Mouse (Mus musculus) C2C12 (cell line): ENCODE data around the gene Hpcal1.

ENCODE experiments used
- CTCF ChIP-seq: IDR thresholded peaks from one replicate; pipeline ENCODE4 v1.5.1; 2011; ENCODE audit not compliant: control insufficient read depth, insufficient read depth, insufficient read length
- FOSL1 ChIP-seq: IDR thresholded peaks from one replicate; pipeline ENCODE4 v1.8.0; 2011; ENCODE audit warnings: mild to moderate bottlenecking, low read length; ENCODE audit not compliant: poor library complexity, insufficient read depth, severe bottlenecking
- MAX ChIP-seq: IDR thresholded peaks from one replicate; pipeline ENCODE4 v1.6.1; 2011; ENCODE audit warnings: mild to moderate bottlenecking, control low read depth
- USF1 ChIP-seq: IDR thresholded peaks from one replicate; pipeline ENCODE4 v1.6.1; 2011; ENCODE audit warnings: low read depth, mild to moderate bottlenecking, control low read depth, moderate library complexity

GRCm38 (mm10) chr12:17677743-17678142, 12.9 kb upstream of the Hpcal1 start:
- TF ChIP-seq CTCF (no peak), MAX (no peak), USF1 (no peak), FOSL1 (no peak)
